Mouse (Mus musculus) heart, postnatal 0 days (tissue): ENCODE measurements around the gene Nol8.

Experiments
- CTCF ChIP-seq: IDR thresholded peaks from 2 replicates; pipeline ENCODE4 v1.5.1; 2016; ENCODE audit warnings: antibody characterized with exemption, control low read depth, low read depth
- EP300 ChIP-seq: IDR thresholded peaks from 2 replicates; pipeline ENCODE4 v1.6.1; 2016; ENCODE audit warnings: antibody characterized with exemption, low read depth

DNA sequence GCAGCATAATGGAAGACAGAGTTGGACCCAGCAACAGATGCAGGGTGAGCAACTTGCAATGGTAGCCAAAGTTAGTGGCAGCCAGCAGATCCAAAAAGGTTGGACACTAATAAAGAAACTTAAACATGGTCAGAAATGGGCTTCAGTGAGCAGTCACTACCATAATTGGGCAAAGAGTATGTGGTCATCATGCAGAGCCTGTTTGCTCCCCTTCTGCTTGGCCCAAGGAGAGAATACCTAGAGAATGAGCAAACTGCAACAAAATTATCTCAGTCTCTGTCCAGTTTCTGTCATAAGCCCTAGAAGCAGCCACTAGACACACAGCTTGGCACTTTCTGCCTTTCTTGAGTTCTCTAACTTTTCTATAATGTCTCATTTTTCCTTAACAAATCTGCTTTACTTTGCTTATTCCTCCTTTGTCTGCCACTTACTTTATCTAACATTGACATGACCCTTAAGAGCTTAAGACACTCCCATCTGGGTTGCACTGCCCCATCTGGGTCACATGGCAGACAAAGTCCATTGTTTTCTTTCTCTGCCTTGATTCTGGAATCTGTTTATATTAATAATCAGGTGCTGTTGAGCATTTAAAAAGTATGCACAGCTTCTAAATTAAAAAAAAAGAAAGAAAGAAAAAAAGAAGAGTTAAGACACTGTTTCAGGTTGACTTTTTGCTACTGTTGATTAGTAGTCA lies 9.1 kb upstream of the Nol8 start:
- TF ChIP-seq EP300: no peak
- TF ChIP-seq CTCF: no peak
